Mouse (Mus musculus): ENCODE measurements around the gene Mtmr12. TPM values are rescaled to one million over a fixed set of nuclear protein-coding genes. Genes with fewer than 3 reads are reported as not detected.

Mtmr12 gene
- polyA plus RNA-seq (2017; shearing (Covaris generic)), result 25.7 TPM

GRCm38 (mm10) chr15:12204319-12205159, at the start of gene Mtmr12:
Gene Mtmr12, plus strand, starts transcription at chr15:12205028.

GRCm38 (mm10) chr15:12321091-12321787, 116.4 kb downstream of the Mtmr12 start, which contains the start of gene Golph3:
Gene Golph3, plus strand, starts transcription at chr15:12321450.

GRCm38 (mm10) chr15:12321788-12322621, 117.2 kb downstream of the Mtmr12 start, which contains the start of gene 1810049J17Rik:
Gene 1810049J17Rik, minus strand, starts transcription at chr15:12321899.

Other genes starting within 250 kb of the Mtmr12 start
- gene Sub1, start 208.0 kb upstream of the Mtmr12 start, polyA plus RNA-seq (2017; shearing (Covaris generic)), result 595 TPM
- gene Zfr, start 87.2 kb upstream of the Mtmr12 start, polyA plus RNA-seq (2017; shearing (Covaris generic)), result 180 TPM
- 21.0 TPM for gene Golph3, start 116.4 kb downstream of the Mtmr12 start, polyA plus RNA-seq (2017; shearing (Covaris generic))
- not detected for gene 1810049J17Rik, start 116.9 kb downstream of the Mtmr12 start, polyA plus RNA-seq (2017; shearing (Covaris generic))

Data from CD4-positive, CD25-positive, alpha-beta regulatory T cell, adult 9 weeks (primary cell).